Mouse (Mus musculus) ovary, postnatal 36 days (tissue): ENCODE measurements at regions not wholly inside any gene's neighbourhood (a gene's known extent, or its start where the extent isn't known, plus 50 kb on each side); places are given as distances from the start of the nearest gene placed in this dataset.

Source experiments
- DNase-seq: peaks from one replicate; pipeline ENCODE4 v3.0.0; 2022; ENCODE audit warnings: low spot score, mixed read lengths

DNA sequence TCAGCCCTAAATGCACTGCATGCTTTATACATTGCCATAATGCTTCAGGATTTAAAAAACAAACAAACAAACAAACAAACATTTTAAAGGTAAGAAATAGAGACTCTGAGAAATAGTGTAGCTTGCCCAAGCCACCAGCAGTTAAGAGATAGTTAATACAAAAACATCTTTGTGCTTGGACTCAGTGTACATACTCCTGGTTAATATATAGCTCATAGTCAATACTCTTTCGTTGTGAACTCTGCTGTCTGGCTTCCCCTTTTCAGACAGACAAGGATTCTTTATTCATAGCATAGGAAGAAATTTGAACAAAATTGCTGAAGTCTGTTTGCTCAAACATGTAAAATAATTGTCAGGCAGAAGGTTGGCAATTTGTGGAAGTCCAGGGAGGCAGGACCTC is 69.3 kb upstream of the Fggy start:
- no peak for DNase-seq

DNA sequence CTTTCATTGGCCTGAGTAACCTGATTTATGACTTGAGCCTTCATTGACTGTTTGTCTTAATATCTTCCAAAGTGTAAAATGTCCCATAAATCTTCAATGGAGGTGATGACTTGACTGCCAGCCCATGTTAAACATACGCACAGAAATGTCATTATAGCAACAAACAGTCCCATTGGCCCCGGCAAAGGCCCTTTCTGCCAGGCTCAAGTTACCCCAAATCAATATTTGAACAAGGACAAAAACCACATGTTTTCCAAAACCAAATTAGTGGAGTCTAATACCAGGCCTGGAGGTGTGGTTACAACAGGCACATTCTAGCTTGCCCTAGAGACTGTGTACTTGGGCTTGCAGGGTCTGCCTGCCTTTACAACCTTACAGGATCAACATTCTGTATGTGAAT is 68.2 kb upstream of the Fggy start:
- DNase-seq = no peak

DNA sequence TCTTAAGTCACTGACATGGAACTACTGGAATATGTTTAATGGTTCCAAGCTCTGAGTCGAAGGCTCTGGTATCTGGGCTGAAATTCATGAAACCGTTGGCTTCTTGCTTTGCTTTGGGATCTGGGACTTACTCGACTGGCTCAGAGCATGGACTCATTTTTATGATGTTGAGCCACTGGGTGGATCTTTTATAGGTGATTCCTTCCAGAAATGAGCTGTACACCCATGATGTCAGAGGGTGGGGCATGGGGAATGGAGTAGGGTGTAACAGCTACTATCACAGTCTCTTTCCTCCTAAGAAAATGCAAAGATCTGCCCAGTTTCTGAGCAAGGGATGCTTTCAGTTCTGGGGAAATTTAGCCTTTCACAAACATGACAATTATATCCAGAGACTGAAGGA is 57.0 kb upstream of the Fggy start:
- no peak for DNase-seq

DNA sequence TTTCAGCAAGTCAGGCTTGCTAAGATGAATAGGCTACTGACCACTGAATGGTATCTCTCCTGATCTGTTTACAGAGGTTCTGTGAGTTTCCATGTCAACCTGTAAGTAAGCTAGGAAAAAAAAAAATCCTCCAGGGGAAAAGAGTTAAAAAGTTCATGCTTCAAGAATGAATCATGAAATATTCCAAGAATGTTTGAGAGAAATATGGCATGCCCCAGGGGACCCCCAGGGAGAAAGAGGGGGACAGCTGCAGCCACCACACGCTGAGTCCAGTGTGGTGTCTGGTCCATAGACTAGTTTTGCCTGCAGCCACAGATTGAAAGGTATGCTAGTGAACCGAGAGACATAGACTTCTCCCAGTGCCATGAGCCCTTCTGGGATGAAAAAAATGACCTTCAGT is 56.1 kb upstream of the Fggy start:
- no peak for DNase-seq

DNA sequence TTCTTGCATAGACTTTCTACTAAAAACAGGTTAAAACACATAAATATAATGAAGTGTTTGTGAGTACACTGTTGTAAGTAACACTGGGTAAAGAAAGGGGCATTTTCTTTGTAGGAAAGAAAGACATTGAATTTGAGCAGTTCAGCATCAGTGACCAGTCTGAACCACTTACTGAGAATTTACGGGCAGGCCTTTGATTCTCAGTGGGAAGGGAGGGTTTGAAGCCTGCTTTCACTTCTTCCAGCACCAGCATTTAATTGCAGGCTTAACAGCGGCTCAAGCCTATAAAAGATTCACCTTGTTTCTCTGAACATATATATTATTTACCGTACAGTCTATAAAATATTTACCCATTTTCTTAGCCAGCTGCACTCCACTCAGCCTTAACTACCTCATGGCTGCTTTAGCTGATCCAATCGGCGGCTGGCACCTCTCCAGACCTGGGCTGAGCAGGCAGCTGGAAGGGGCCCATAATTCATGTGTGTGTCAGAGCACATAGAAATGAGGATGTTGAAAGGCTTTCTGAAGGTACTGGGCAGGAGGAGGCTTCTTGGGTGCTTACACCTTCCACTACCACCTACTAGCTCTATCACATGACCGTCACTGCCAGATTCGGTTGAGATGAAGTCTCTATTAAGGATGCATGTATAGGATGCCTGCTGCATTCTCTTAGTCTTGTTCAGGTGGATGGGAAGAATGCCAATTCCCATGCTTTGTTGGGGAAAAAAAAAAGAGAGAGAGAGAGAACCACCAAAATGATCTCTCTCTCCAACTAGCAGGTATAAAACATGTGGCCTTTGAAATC is 50.0 kb upstream of the Fggy start:
- peak; percentile 26 for DNase-seq
